Comparison of ENCODE assay signal across 30 mouse cellular contexts in genomic region chr5:120497071-120497470, GRCm38 (mm10). TPM values are rescaled to one million over a fixed set of nuclear protein-coding genes. Genes with fewer than 3 reads are reported as not detected.
DNase-seq lines count a peak whose midpoint lies in the region; ATAC-seq and TF ChIP-seq lines count a peak whose summit lies in the region.
"Had no signal": no experiment of that assay in that cellular context is flagged by ENCODE, and none has a peak within 500 bp of the region (broad histone marks: within the 10 kb centered on the region; RNA-seq: fewer than 3 reads in every experiment).

No protein-coding gene starts in this region.

- H3K4me3 ChIP-seq in liver, adult 2 months (ENCODE audit: insufficient read depth, low read depth, low read length), result no peak overlapping the region
- H3K4me3 ChIP-seq in liver, embryonic 11.5 days (ENCODE audit: low read depth, low read length), result no peak overlapping the region
- no peak overlapping the region for H3K4me3 ChIP-seq in neural tube, embryonic 15.5 days (replicated peaks)
- H3K4me3 ChIP-seq: embryonic facial prominence, embryonic 13.5 days; embryonic facial prominence, embryonic 15.5 days; erythroblast, embryonic 14.5 days; forebrain, embryonic 10.5 days; forebrain, embryonic 12.5 days had no signal

- no peak overlapping the region for H3K9ac ChIP-seq in liver, adult 2 months (ENCODE audit: low read depth, low read length)
- H3K9ac ChIP-seq in liver, embryonic 11.5 days (ENCODE audit: low read depth, low read length), result no peak overlapping the region
- no peak overlapping the region for H3K9ac ChIP-seq in neural tube, embryonic 15.5 days (replicated peaks)
- H3K9ac ChIP-seq: embryonic facial prominence, embryonic 13.5 days; embryonic facial prominence, embryonic 15.5 days; forebrain, embryonic 12.5 days had no signal

- no peaks in the 10 kb centered on the region for H3K36me3 ChIP-seq in liver, adult 2 months (ENCODE audit: control insufficient read depth, insufficient read depth, low read length)
- peaks cover 6% of the 10 kb centered on the region; the same call in 1 of the 2 replicates for H3K36me3 ChIP-seq in liver, embryonic 11.5 days (ENCODE audit: control insufficient read depth, insufficient read depth, low read length)
- peaks cover 22% of the 10 kb centered on the region for H3K36me3 ChIP-seq in neural tube, embryonic 15.5 days

- H3K27me3 ChIP-seq in liver, adult 2 months (ENCODE audit: control insufficient read depth, insufficient read depth, low read length), result no peaks in the 10 kb centered on the region
- no peaks in the 10 kb centered on the region for H3K27me3 ChIP-seq in liver, embryonic 11.5 days (replicated peaks; ENCODE audit: control insufficient read depth, insufficient read depth, low read length)
- no peaks in the 10 kb centered on the region for H3K27me3 ChIP-seq in neural tube, embryonic 15.5 days (replicated peaks)
- H3K27me3 ChIP-seq: CH12.LX; embryonic facial prominence, embryonic 13.5 days; embryonic facial prominence, embryonic 15.5 days; forebrain, embryonic 12.5 days had no signal

- peaks cover 27% of the 10 kb centered on the region for H3K4me1 ChIP-seq in liver, adult 2 months (ENCODE audit: control insufficient read depth, insufficient read depth, low read length)
- H3K4me1 ChIP-seq in liver, embryonic 11.5 days (replicated peaks; ENCODE audit: control insufficient read depth, insufficient read depth, low read length), result peaks cover 3% of the 10 kb centered on the region
- peaks cover 8% of the 10 kb centered on the region for H3K4me1 ChIP-seq in neural tube, embryonic 15.5 days

- H3K27ac ChIP-seq in liver, adult 2 months (replicated peaks; ENCODE audit: insufficient read depth, low read depth, low read length), result no peak overlapping the region
- no peak overlapping the region for H3K27ac ChIP-seq in liver, embryonic 11.5 days (ENCODE audit: low read depth, low read length)
- H3K27ac ChIP-seq in neural tube, embryonic 15.5 days (replicated peaks), result no peak overlapping the region
- H3K27ac ChIP-seq: embryonic facial prominence, embryonic 13.5 days; embryonic facial prominence, embryonic 15.5 days; forebrain, embryonic 10.5 days; forebrain, embryonic 12.5 days had no signal

- no peak for TF ChIP-seq POLR2A in liver, adult 2 months (IDR thresholded peaks at IDR 0.05; ENCODE audit: extremely low read depth, insufficient read depth, low read length)

- no peak overlapping the region for H3K4me2 ChIP-seq in liver, embryonic 11.5 days
- H3K4me2 ChIP-seq in neural tube, embryonic 15.5 days, result no peak overlapping the region
- H3K4me2 ChIP-seq: embryonic facial prominence, embryonic 13.5 days; embryonic facial prominence, embryonic 15.5 days; forebrain, embryonic 12.5 days had no signal

- no peaks in the 10 kb centered on the region for H3K9me3 ChIP-seq in liver, embryonic 11.5 days (ENCODE audit: control insufficient read depth, low read length)
- no peaks in the 10 kb centered on the region for H3K9me3 ChIP-seq in neural tube, embryonic 15.5 days (replicated peaks)
- H3K9me3 ChIP-seq: embryonic facial prominence, embryonic 13.5 days; embryonic facial prominence, embryonic 15.5 days; forebrain, embryonic 10.5 days; forebrain, embryonic 12.5 days; G1E had no signal

- DNase-seq in liver, adult 2 months (ENCODE audit: extremely low read depth, low read depth, low spot score), result peak; percentile 61
- DNase-seq in liver, embryonic 11.5 days (ENCODE audit: low spot score), result no peak
- DNase-seq in R1 (ENCODE audit: low read depth, low spot score), result peak; percentile 68
- no peak for DNase-seq in Muller cell, postnatal 12 days (ENCODE audit: inconsistent ontology term)
- DNase-seq: adrenal gland, adult 2 months; adrenal gland, postnatal 10 days; adrenal gland, postnatal 25 days; B cell, adult 2 months; cerebellum, adult 11 months; cerebellum, adult 18-20 months; cerebellum, adult 8-10 months; cerebellum, adult 9-11 months; cerebellum, postnatal 14 days; cerebellum, postnatal 36 days; embryo, embryonic 11 days had no signal

- ATAC-seq in liver, embryonic 11.5 days (replicated peaks; ENCODE audit: low FRiP score), result no peak
- no peak for ATAC-seq in neural tube, embryonic 15.5 days (ENCODE audit: low FRiP score)
- ATAC-seq: CD4-positive, CD25-positive, alpha-beta regulatory T cell, adult 4 months; forebrain, embryonic 14.5 days; forebrain, embryonic 16.5 days had no signal

- 51% methylated on average over 3 of the region's 3 CpGs for WGBS in liver, adult 2 months
- 82% methylated on average over 3 of the region's 3 CpGs for WGBS in liver, embryonic 11.5 days
- 94% methylated on average over 3 of the region's 3 CpGs for WGBS in neural tube, embryonic 15.5 days

- no peak for TF ChIP-seq CTCF in liver, adult 2 months (IDR thresholded peaks at IDR 0.05; ENCODE audit: low read depth, low read length)

- H3K79me2 ChIP-seq in liver, adult 2 months (ENCODE audit: control insufficient read depth, insufficient read depth, low read length), result peaks cover 7% of the 10 kb centered on the region; the same call in 1 of the 2 replicates

RNA-seq across cellular contexts. Expression of gene Plbd2, which starts 6.4 kb away (rescaled TPM):
- 18.1 and 28.9 TPM in 2 replicates for total RNA-seq in liver, adult 2 months (2014; rRNA removed)
- 41.9 and 42.0 TPM in 2 replicates for polyA plus RNA-seq in liver, adult 2 months (2012; rRNA removed)
- polyA plus RNA-seq in liver, embryonic 11.5 days (2014; fragmentation: Nextera tagmentation; extraction: Ambion mirVana), result 32.8 and 35.1 TPM in 2 replicates
- polyA plus RNA-seq in neural tube, embryonic 15.5 days (2015; fragmentation: Nextera tagmentation; extraction: Ambion mirVana), result 41.8 and 41.9 TPM in 2 replicates

RNA-seq across cellular contexts. Expression of gene Slc8b1, which starts 13.9 kb away (rescaled TPM):
- total RNA-seq in liver, adult 2 months (2014; rRNA removed), result 40.6 and 78.9 TPM in 2 replicates
- 47.6 and 52.4 TPM in 2 replicates for polyA plus RNA-seq in liver, adult 2 months (2012; rRNA removed)
- polyA plus RNA-seq in liver, embryonic 11.5 days (2014; fragmentation: Nextera tagmentation; extraction: Ambion mirVana), result 5.1 and 5.5 TPM in 2 replicates
- polyA plus RNA-seq in neural tube, embryonic 15.5 days (2015; fragmentation: Nextera tagmentation; extraction: Ambion mirVana), result 2.8 and 4.4 TPM in 2 replicates

RNA-seq across cellular contexts. Expression of gene Sds, which starts 20.7 kb away (rescaled TPM):
- 410 and 645 TPM in 2 replicates for total RNA-seq in liver, adult 2 months (2014; rRNA removed)
- polyA plus RNA-seq in liver, adult 2 months (2012; rRNA removed), result 648 and 709 TPM in 2 replicates
- polyA plus RNA-seq in liver, embryonic 11.5 days (2014; fragmentation: Nextera tagmentation; extraction: Ambion mirVana), result not detected in 2 replicates
- not detected in 2 replicates for polyA plus RNA-seq in neural tube, embryonic 15.5 days (2015; fragmentation: Nextera tagmentation; extraction: Ambion mirVana)
- total RNA-seq: adrenal gland, postnatal 25 days; CH12.LX; common myeloid progenitor, adult 5-6 weeks; G1E had no signal
- polyA plus RNA-seq: brain, embryonic 14.5 days; CD4-positive, CD25-positive, alpha-beta regulatory T cell, adult 4 months; embryonic facial prominence, embryonic 11.5 days; embryonic facial prominence, embryonic 13.5 days; embryonic facial prominence, embryonic 15.5 days; erythroblast, embryonic 14.5 days; forebrain, embryonic 10.5 days; forebrain, embryonic 12.5 days; forebrain, embryonic 14.5 days; forebrain, embryonic 16.5 days; frontal cortex, adult 2 months; G1E had no signal

RNA-seq across cellular contexts. Expression of gene Sdsl, which starts 24.5 kb away (rescaled TPM):
- total RNA-seq in liver, adult 2 months (2014; rRNA removed), result 11.7 and 23.2 TPM in 2 replicates
- polyA plus RNA-seq in liver, adult 2 months (2012; rRNA removed), result 18.6 and 25.9 TPM in 2 replicates
- 2.3 and 2.5 TPM in 2 replicates for polyA plus RNA-seq in liver, embryonic 11.5 days (2014; fragmentation: Nextera tagmentation; extraction: Ambion mirVana)
- polyA plus RNA-seq in neural tube, embryonic 15.5 days (2015; fragmentation: Nextera tagmentation; extraction: Ambion mirVana), result 7.9 TPM in 2 replicates
- polyA plus RNA-seq: CD4-positive, CD25-positive, alpha-beta regulatory T cell, adult 4 months; erythroblast, embryonic 14.5 days had no signal

Comparison
In these comparisons a context has a peak if more than half of its experiments do, and no peak if none do; other contexts are left out.
1. DNase-seq: peak in liver, adult 2 months (single experiment) and R1 (single experiment); none in liver, embryonic 11.5 days (single experiment) and Muller cell, postnatal 12 days (single experiment).
2. RNA of gene Sds, which starts 20.7 kb away (polyA plus RNA-seq): 648 to 709 TPM in liver, adult 2 months; not detected in neural tube, embryonic 15.5 days and not detected in liver, embryonic 11.5 days; every median in the first group is over 100 times any median in the second.